Mouse (Mus musculus) thymus, adult 2 months (tissue): Measurements from ENCODE around the gene Sgcd.

Experiments
- CTCF ChIP-seq: fragments of 200-500 bp; IDR thresholded peaks from 2 replicates; pipeline ENCODE4 v1.5.1; 2012; ENCODE audit warnings: mild to moderate bottlenecking, control low read depth, low read length, moderate library complexity, borderline replicate concordance; ENCODE audit not compliant: control insufficient read depth, poor library complexity, insufficient read depth; ENCODE audit errors: extremely low read depth
- POLR2A ChIP-seq: fragments of 200-500 bp; IDR thresholded peaks from 2 replicates; pipeline ENCODE4 v1.6.1; 2012; ENCODE audit warnings: mild to moderate bottlenecking, low read length, control low read depth, moderate library complexity; ENCODE audit not compliant: control insufficient read depth, poor library complexity, insufficient read depth; ENCODE audit errors: extremely low read depth

- TF ChIP-seq POLR2A (no peak), CTCF (no peak)
These were observed 542.4 kb downstream of the Sgcd start for GRCm38 (mm10) chr11:47446337-47446736.
